Mouse (Mus musculus): ENCODE measurements around the gene Paox. TPM values are rescaled to one million over a fixed set of nuclear protein-coding genes. Genes with fewer than 3 reads are reported as not detected.
A peak's percentile ranks its signal among the peaks of the same experiment; 100 is the strongest.

The Paox gene
- polyA plus RNA-seq, 1 experiment from 2014 or later: 22.9 TPM

- no peak for TF ChIP-seq CTCF (IDR thresholded peaks at IDR 0.05; ENCODE audit: low read depth)
- Histone ChIP-seq H3K27ac (no peak overlapping the region), H3K36me3 (ENCODE audit: insufficient read depth, low read length) (no peaks in the 10 kb centered on the region), H3K27me3 (ENCODE audit: insufficient read depth, low read length) (peaks cover 32% of the 10 kb centered on the region), H3K9ac (ENCODE audit: low read depth, low read length) (no peak overlapping the region), H3K9me3 (replicated peaks; ENCODE audit: low read length) (no peaks in the 10 kb centered on the region), H3K4me2 (ENCODE audit: low read length) (no peak overlapping the region), H3K4me3 (replicated peaks; ENCODE audit: low read depth, low read length) (no peak overlapping the region), H3K4me1 (replicated peaks; ENCODE audit: insufficient read depth, low read length) (no peaks in the 10 kb centered on the region)
- 11% methylated on average over 20 of the region's 20 CpGs for WGBS
- DNase-seq (ENCODE audit: low spot score) (no peak), ATAC-seq (replicated peaks; ENCODE audit: low FRiP score, low read depth) (no peak)
Measured at GRCm38 (mm10) chr7:140081408-140082241, 34.0 kb upstream of the Paox start.

DNA sequence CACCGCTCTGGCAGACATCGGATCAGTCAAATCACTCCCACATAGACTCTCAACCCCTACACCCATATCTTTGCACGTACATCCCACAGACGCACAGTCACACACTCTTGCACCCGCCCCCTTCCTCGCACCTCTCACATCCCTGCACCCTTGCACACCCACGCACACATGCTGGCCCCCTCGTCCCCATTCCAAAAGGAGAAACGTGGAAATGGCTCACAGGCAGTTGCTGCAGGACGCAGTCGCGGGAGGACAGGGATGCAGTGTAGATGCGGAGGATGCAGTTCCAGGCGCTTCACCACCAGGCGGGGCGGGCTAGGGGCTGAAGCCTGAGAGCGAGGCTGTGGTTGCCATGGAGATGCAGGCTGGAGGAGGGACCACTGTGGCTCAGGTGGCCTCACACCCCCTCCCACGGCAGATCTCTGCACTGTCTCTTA is 33.3 kb upstream of the Paox start, which contains the start of gene Caly:
Caly (minus strand) TSS at position 307 of the 437 bp plus-strand sequence.
- Histone ChIP-seq H3K36me3 (ENCODE audit: insufficient read depth, low read length) (no peaks in the 10 kb centered on the region), H3K9ac (ENCODE audit: low read depth, low read length) (no peak within 1 kb of the TSS), H3K9me3 (replicated peaks; ENCODE audit: low read length) (no peaks in the 10 kb centered on the region), H3K27me3 (ENCODE audit: insufficient read depth, low read length) (peaks cover 32% of the 10 kb centered on the region), H3K27ac (no peak within 1 kb of the TSS), H3K4me2 (ENCODE audit: low read length) (no peak within 1 kb of the TSS), H3K4me3 (replicated peaks; ENCODE audit: low read depth, low read length) (no peak within 1 kb of the TSS), H3K4me1 (replicated peaks; ENCODE audit: insufficient read depth, low read length) (no peaks in the 10 kb centered on the region)
- WGBS: 3% methylated on average over 18 of the region's 18 CpGs
- DNase-seq (ENCODE audit: low spot score): peak; percentile 83
- peak; percentile 72 for ATAC-seq (replicated peaks; ENCODE audit: low FRiP score, low read depth)
- TF ChIP-seq CTCF (IDR thresholded peaks at IDR 0.05; ENCODE audit: low read depth): peak; percentile 69

- Histone ChIP-seq H3K27me3 (ENCODE audit: insufficient read depth, low read length) (no peaks in the 10 kb centered on the region), H3K36me3 (ENCODE audit: insufficient read depth, low read length) (no peaks in the 10 kb centered on the region), H3K9me3 (replicated peaks; ENCODE audit: low read length) (no peaks in the 10 kb centered on the region), H3K4me2 (ENCODE audit: low read length) (no peak overlapping the region), H3K4me1 (replicated peaks; ENCODE audit: insufficient read depth, low read length) (no peaks in the 10 kb centered on the region), H3K27ac (no peak overlapping the region), H3K9ac (ENCODE audit: low read depth, low read length) (no peak overlapping the region), H3K4me3 (replicated peaks; ENCODE audit: low read depth, low read length) (no peak overlapping the region)
- no peak for DNase-seq (ENCODE audit: low spot score)
- TF ChIP-seq CTCF (IDR thresholded peaks at IDR 0.05; ENCODE audit: low read depth): no peak
- ATAC-seq (replicated peaks; ENCODE audit: low FRiP score, low read depth): no peak
- WGBS: 70% methylated on average over 10 of the region's 10 CpGs
Measured at GRCm38 (mm10) chr7:140090601-140091000, 25.0 kb upstream of the Paox start.

DNA sequence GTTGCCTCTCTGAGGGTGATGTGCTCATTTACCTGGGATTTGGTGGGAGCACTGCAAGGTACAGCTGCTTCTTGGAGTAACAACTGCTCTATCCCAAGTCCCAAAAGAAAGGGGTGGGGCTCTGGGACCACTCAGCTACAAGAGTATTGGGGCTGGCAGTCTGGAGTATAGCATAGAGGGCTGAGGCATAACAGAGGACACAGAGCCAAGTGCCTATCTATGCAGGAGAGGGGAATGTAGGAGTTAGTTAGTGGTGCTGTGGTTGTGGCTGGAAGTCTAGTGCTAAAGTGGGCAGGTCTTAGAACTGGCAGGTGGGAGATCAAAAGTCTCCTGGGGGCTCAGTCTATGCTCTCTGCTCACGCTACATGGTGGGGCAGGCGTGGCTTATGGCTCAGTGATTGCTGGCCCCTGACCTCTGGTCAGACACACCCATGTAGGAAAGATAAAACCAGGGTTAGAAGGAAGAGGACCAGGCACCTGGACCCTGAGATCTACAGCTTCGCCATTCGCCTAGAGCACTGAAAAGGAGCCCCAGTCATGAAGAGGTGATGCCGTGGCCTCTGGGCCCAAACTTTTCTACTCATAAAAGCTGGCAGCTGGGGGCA is 22.6 kb upstream of the Paox start, which contains the start of gene Prap1:
Prap1 (plus strand) TSS at position 472 of the 605 bp plus-strand sequence.
- Histone ChIP-seq H3K4me2 (ENCODE audit: low read length) (no peak within 1 kb of the TSS), H3K27me3 (ENCODE audit: insufficient read depth, low read length) (no peaks in the 10 kb centered on the region), H3K9me3 (replicated peaks; ENCODE audit: low read length) (no peaks in the 10 kb centered on the region), H3K36me3 (ENCODE audit: insufficient read depth, low read length) (no peaks in the 10 kb centered on the region), H3K4me3 (replicated peaks; ENCODE audit: low read depth, low read length) (no peak within 1 kb of the TSS), H3K9ac (ENCODE audit: low read depth, low read length) (no peak within 1 kb of the TSS), H3K4me1 (replicated peaks; ENCODE audit: insufficient read depth, low read length) (no peaks in the 10 kb centered on the region), H3K27ac (no peak within 1 kb of the TSS)
- ATAC-seq (replicated peaks; ENCODE audit: low FRiP score, low read depth): no peak
- no peak for DNase-seq (ENCODE audit: low spot score)
- no peak for TF ChIP-seq CTCF (IDR thresholded peaks at IDR 0.05; ENCODE audit: low read depth)
- 65% methylated on average over 5 of the region's 5 CpGs for WGBS

DNA sequence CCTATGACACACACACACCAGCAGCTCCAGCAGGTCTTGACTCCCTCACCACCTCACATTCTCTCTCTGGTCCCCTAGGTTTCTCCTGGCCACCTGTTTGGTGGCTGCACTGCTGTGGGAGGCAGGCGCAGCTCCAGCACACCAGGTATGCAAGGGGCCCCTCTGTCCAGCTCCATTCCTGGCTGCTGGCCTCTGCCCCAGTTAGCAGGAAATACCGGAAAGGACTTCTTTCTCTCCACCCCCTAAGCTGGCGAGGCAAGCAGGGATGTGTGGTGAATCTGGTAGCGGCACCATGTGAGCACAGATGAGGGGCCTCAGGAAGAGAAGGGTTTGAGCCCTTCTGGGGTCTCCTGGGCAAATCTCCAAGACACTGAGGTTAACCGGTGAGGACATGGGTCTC is 20.6 kb upstream of the Paox start:
- H3K27ac ChIP-seq: peak overlapping the region; percentile 51; the same call in 1 of the 2 replicates
- WGBS: 35% methylated on average over 5 of the region's 5 CpGs
- DNase-seq (ENCODE audit: low spot score) (peak; percentile 7), ATAC-seq (replicated peaks; ENCODE audit: low FRiP score, low read depth) (peak; percentile 67; the same call in 1 of the 2 replicates)
- no peaks in the 10 kb centered on the region for H3K9me3 ChIP-seq (replicated peaks; ENCODE audit: low read length)
- no peak overlapping the region for H3K4me3 ChIP-seq (replicated peaks; ENCODE audit: low read depth, low read length)
- no peaks in the 10 kb centered on the region for H3K4me1 ChIP-seq (replicated peaks; ENCODE audit: insufficient read depth, low read length)
- H3K9ac ChIP-seq (ENCODE audit: low read depth, low read length): no peak overlapping the region
- H3K4me2 ChIP-seq (ENCODE audit: low read length): no peak overlapping the region
- H3K36me3 ChIP-seq (ENCODE audit: insufficient read depth, low read length): no peaks in the 10 kb centered on the region
- no peaks in the 10 kb centered on the region for H3K27me3 ChIP-seq (ENCODE audit: insufficient read depth, low read length)
- no peak for TF ChIP-seq CTCF (IDR thresholded peaks at IDR 0.05; ENCODE audit: low read depth)

GRCm38 (mm10) chr7:140095556-140095955 is 20.0 kb upstream of the Paox start:
- no peak overlapping the region for H3K4me2 ChIP-seq (ENCODE audit: low read length)
- H3K4me1 ChIP-seq (replicated peaks; ENCODE audit: insufficient read depth, low read length): no peaks in the 10 kb centered on the region
- DNase-seq (ENCODE audit: low spot score): no peak
- H3K9ac ChIP-seq (ENCODE audit: low read depth, low read length): no peak overlapping the region
- no peak overlapping the region for H3K4me3 ChIP-seq (replicated peaks; ENCODE audit: low read depth, low read length)
- no peaks in the 10 kb centered on the region for H3K36me3 ChIP-seq (ENCODE audit: insufficient read depth, low read length)
- H3K27ac ChIP-seq: peak overlapping the region; percentile 51; the same call in 1 of the 2 replicates
- no peak for TF ChIP-seq CTCF (IDR thresholded peaks at IDR 0.05; ENCODE audit: low read depth)
- no peaks in the 10 kb centered on the region for H3K9me3 ChIP-seq (replicated peaks; ENCODE audit: low read length)
- H3K27me3 ChIP-seq (ENCODE audit: insufficient read depth, low read length): no peaks in the 10 kb centered on the region
- ATAC-seq (replicated peaks; ENCODE audit: low FRiP score, low read depth): peak; percentile 78
- 35% methylated on average over 1 of the region's 1 CpGs for WGBS

Measured in kidney, postnatal 0 days (tissue).